Mouse (Mus musculus) E14TG2a.4 (cell line): Measurements from ENCODE around the gene Lhpp.

ENCODE experiments used
- CTCF ChIP-seq: conservative IDR thresholded peaks from 2 replicates; pipeline ENCODE4 v1.5.1; 2014; ENCODE audit warnings: low read length
- POU5F1 ChIP-seq: IDR thresholded peaks from 2 replicates; pipeline ENCODE4 v1.6.1; 2014; ENCODE audit warnings: low read length, borderline replicate concordance

DNA sequence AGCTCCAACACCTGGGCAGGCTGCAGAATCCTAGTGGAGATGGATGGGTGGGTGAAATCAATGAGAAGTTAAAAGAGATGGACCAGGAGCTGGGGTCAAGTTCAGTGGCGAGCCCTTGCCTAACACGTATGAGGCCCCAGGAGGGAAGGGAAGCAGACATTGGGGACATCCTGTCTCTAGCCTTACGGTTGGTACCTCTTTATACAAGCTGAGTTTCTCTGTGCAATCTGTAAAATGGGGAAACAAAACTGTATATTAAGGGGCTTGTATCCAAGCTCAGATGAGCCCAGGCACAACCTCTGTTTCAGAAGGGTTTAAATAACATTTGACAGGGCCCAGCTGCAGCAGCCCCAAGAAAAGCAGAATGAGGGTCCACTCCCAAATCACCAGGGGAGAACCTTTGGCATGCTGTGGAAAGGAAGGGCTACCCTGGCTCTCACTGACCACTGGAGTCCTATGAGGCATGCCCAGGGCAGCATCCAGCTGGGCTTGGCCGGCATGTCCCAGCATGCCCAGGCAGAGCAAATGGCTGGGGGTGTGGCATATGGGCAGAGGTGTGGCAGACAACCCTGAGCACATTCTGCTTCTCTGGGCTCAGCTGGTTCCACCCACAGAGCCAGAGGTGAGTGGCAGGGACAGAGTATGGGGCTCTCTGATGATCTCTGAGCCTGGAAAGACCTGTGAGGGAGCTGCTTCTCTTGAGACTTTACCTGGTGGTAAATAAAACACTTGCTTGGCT lies 118.8 kb downstream of the Lhpp start:
- no peak for TF ChIP-seq CTCF
- TF ChIP-seq POU5F1 = no peak
